Mouse (Mus musculus): Measurements from ENCODE around the gene Mrps27.

Mrps27 gene

DNA sequence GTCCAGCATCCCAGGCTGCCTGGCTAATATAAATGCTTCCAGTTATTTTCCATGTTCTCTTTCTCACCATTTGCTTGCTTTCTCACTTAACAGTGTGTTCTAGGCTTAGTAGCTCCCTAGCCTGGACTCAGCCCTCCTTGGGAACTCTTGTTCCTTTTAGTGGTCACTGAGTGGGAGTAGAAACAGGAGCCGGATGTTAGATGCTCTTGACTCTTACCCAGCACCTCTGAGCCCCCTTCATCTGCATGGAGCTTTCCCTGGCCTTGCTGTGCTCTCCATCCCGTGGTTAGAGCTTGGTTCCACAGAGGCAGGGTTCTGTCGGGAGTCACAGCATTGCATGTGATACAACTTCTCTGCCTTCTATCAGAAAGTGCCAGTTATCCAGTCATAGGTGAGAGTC, 7.0 kb downstream of the Mrps27 start:
- no peak for DNase-seq (ENCODE audit: low spot score in 2 of 2)

DNA sequence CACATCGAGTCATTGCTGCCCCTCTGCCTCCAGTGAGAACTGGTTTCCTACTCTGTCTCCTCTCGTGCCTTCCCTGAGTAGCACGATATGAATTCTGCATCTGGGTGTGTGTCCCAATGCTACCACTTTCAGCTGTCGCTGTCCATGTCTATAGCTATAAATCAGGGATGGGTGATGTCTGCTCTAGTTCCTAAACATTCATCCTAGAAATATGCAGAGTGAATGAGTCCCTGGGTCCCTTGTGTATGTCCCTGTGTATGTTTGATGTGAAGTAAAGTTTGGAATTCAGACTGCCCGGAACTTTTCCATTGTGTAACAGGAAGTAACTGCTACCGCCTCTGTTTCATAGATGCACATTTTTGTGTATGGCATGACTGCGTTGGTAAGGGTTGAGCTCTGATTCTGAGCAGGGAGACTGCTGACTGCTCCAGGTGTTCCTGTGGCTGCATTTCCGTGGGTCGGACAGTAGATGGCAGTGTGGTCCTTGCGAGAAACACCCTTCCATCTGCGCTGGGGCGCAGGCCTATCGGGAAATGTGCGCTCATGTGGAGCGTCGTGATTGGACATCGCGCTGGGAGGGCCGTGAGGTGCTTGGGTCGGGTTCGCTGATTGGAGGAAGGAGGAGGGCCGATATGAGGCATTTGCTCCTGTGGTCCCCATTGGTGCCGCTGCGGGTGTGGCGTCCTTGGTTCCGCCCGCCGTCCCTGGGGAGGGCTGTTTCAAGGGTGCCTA, 8.3 kb downstream of the Mrps27 start:
- peak; percentile 91 to 93 for DNase-seq (ENCODE audit: low spot score in 2 of 2)

DNA sequence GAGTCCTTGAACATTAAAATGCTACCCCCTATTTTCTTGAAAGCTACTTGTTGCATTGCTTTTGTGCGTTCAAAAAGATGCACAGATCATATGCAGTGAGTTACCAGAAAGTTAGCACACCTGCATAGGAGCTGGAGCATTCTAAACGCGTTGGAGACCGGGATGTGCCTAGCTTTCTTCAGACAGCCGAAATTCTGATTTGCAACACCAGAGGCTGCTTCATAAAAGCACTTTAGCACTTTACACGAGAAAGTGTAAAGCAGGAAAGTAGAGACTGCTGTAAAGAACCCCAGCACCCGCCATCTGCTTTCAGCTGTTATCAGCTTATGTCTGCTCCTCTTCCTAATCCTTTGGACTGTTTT, 8.9 kb downstream of the Mrps27 start:
- no peak for DNase-seq (ENCODE audit: low spot score in 2 of 2)

GRCm38 (mm10) chr13:99355072-99355471, 10.5 kb downstream of the Mrps27 start:
- DNase-seq (ENCODE audit: low spot score in 2 of 2), result no peak

DNA sequence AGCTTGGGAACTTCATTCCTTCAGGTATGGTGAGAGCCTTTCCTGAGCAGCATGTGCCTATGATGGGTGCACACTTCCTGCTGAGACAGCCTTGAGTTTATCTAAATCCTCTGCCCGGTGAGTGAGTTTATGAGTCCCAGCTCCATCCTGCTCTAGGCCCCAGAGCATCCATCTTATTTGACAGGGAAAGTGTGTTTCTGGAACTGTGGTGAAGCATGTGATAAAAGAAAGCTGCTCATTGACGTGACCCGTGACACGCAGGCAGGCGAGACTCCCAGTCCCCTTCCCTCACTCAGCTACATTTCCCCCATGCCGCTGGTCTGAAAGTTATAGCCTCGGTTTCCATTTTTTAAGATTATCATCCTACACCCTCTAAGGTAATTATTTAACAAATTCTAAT, 11.3 kb downstream of the Mrps27 start:
- DNase-seq (ENCODE audit: low spot score in 2 of 2), result no peak

DNA sequence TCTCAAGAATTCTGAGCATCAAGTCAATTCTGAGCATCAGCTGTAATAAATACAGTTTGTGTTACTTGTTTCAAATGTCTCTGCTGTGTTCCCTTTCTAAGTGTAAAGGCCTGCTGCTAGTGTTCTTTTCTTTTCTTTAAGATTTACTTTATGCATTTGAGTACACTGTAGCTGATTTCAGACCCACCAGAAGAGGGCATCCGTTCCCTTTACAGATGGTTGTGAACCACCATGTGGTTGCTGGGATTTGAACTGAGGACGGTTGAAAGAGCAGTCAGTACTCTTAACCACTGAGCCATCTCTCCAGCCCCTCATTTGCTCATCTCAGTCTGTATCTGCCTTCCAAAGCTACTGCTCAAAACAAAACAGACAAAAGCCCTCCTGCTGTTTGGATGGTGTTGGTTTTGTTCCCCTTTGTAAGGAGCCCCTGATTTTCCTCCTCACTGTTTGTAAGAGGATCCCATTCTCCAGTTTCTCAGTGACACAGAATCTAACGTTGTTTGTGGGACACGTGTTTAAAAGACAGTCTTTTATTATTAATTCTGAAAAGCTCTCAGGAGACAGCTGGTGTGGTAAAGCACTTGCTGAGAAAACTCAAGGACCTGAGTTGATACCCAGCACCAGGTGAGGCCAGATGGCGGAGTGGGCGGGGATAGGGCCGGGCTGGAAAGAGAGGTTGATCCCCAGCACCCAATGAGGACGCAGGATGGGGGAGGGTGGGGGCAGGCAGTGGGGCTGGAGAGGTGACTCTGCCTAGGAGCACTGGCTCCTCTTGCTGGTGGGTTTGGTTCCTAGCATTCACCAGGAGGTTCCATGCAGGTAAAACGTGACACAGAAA, 12.1 kb downstream of the Mrps27 start:
- DNase-seq (ENCODE audit: low spot score in 2 of 2), result no peak

DNA sequence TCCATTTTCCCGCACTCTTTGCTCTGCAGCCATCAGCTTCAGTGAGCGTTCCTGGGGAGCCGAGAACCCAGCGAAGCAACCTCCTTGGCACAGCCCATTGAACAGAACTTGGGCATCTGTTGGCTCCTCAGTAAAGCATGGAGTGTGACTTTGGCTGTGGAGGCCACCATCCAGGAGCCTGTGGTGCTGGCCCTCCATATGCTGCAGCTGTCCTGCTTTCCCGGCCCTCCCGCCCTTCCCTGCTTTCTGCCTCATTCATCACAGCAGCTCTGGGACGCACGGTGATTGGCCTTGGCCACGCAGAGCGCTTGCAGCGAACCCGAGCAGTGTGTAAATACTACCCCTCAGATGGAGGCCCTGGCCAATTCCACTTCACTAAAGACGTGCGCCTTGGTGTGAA, 14.3 kb downstream of the Mrps27 start:
- DNase-seq (ENCODE audit: low spot score in 2 of 2), result no peak

- DNase-seq (ENCODE audit: low spot score in 2 of 2), result no peak
Measured at GRCm38 (mm10) chr13:99363866-99364265, 19.3 kb downstream of the Mrps27 start.

DNA sequence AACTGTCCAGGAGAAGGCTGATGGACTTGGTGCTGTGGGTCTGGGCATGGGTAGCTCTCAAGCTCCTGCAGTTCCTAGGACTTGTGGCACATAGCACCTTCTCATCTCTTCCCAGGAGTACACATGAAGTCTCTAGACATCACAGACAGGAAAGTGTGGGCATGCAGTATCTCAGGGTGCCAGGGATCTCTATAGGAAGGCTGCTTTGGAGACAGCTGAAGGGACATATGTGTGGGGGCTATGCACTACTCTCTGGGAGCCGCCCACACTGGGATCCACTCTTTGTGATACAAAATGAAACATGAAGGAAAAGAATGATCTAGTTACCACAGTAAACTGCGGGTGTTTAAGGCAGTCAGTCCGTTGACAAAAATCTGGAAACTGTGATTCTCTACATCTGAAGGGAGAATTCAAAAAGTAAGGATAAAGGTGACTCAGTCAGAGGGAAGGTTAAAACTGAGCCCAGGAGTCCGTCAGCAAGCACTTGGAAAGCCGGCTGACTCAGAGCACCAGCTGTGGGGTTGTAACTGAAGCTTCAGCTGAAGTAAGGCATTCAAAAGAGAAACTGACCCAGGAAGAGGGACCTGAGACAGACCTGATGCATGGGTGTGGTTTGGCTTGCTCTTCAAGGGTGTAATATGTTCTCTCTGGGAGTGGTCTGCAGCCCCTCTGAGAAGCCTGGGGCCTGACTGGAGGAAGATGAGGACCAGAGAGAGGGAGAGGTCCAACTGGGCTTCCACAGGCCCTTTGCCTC, 22.0 kb downstream of the Mrps27 start:
- no peak for DNase-seq (ENCODE audit: low spot score in 2 of 2)

GRCm38 (mm10) chr13:99367554-99368174, 23.1 kb downstream of the Mrps27 start:
- DNase-seq (ENCODE audit: low spot score in 2 of 2), result no peak

- DNase-seq (ENCODE audit: low spot score in 2 of 2), result no peak
Measured at GRCm38 (mm10) chr13:99369103-99369502, 24.5 kb downstream of the Mrps27 start.

GRCm38 (mm10) chr13:99371285-99371684, 26.7 kb downstream of the Mrps27 start:
- DNase-seq (ENCODE audit: low spot score in 2 of 2), result no peak

GRCm38 (mm10) chr13:99373684-99374083, 29.1 kb downstream of the Mrps27 start:
- DNase-seq (ENCODE audit: low spot score in 2 of 2), result no peak

DNA sequence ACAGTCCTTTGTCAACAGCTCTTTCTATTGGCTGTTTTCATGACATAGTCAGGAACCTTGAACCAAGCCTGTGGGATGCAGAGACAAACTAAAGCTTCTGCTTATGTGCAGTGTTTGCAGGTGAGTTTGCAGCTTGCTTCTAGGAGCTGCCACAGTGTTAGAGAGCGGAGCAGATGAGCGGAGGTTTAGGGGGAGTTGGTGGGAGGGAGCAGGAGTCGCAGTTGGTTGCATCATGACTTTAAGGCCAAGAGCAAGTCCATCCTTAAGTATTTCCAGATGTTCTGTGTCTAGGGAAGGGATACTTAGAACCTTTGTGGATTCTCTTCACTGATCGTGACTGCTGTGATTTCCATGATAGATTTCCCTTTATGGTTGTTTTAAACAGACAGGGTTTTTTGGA, 29.6 kb downstream of the Mrps27 start:
- no peak for DNase-seq (ENCODE audit: low spot score in 2 of 2)

GRCm38 (mm10) chr13:99375550-99375949, 31.0 kb downstream of the Mrps27 start:
- DNase-seq (ENCODE audit: low spot score in 2 of 2), result peak; percentile 21 to 70

DNA sequence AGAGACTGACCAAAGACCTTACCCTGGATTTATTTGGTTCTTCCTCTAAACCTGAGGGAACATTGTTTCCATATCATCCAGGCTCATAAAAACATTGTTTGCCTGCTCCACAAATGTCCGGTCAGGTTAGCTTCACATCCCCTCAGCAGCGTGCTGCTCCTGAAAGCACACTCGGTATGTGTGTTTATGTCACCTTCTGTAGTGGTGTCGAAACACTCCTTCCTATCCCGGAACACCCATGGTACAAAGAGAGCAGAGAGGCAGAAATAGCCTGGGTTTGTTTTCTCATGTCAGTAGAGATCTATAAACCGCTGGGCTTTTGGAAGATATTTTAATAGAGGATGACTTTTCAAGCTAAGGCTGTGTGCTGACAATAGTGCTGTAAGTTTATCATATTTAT, 32.5 kb downstream of the Mrps27 start:
- no peak for DNase-seq (ENCODE audit: low spot score in 2 of 2)

- no peak for DNase-seq (ENCODE audit: low spot score in 2 of 2)
Measured at GRCm38 (mm10) chr13:99378223-99378622, 33.6 kb downstream of the Mrps27 start.

- DNase-seq (ENCODE audit: low spot score in 2 of 2), result no peak
Measured at GRCm38 (mm10) chr13:99382373-99382772, 37.8 kb downstream of the Mrps27 start.

- no peak for DNase-seq (ENCODE audit: low spot score in 2 of 2)
Measured at GRCm38 (mm10) chr13:99384555-99385203, 40.1 kb downstream of the Mrps27 start.

DNA sequence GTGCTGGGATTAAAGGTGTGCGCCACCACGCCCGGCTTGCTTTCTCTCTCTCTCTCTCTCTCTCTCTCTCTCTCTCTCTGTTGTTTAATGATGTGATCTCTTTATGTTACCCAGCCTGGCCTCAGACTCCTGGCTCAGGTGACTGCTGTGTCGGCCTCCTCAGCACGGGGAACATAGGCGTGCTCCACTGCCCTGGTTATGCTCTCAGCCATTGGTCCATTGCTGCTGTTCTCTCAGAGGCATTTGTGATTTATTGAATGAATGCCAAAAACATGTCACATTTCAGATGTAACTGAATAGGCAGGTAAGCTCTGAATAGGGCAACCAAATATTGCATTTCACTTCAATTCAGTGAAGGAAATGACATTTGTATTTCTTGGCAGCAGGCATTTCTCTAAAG, 41.3 kb downstream of the Mrps27 start:
- DNase-seq (ENCODE audit: low spot score in 2 of 2), result no peak

DNA sequence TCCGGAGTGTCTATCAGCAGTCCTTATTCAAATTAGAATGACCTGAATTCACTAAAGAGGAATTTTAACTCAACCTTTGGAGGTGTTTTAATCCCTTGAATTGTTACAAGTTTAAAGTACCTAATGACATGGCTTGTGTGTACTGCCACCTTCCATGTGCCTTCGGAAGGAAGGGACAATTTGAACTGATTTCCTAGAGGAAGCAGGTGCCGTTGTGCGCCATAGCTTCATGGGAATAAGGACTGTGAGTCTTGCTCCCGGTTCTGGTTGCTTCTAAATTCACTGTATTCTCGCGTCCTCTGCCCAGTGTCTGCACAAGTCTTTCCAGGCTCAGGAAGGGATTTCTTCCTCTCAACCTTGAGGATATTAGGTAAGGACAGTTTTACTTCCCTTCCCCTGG, 41.8 kb downstream of the Mrps27 start:
- no peak for DNase-seq (ENCODE audit: low spot score in 2 of 2)

Measured in thymus, postnatal 10 days (tissue).